Mouse (Mus musculus): ENCODE results near the gene Eif3l. TPM values are rescaled to one million over a fixed set of nuclear protein-coding genes. Genes with fewer than 3 reads are reported as not detected.

Eif3l gene
- 99.9 and 104 TPM in 2 replicates for polyA plus RNA-seq (2012; rRNA removed)
- 130 and 132 TPM in 2 replicates for polyA plus RNA-seq (2014; fragmentation: Nextera tagmentation; extraction: Ambion mirVana)

DNA sequence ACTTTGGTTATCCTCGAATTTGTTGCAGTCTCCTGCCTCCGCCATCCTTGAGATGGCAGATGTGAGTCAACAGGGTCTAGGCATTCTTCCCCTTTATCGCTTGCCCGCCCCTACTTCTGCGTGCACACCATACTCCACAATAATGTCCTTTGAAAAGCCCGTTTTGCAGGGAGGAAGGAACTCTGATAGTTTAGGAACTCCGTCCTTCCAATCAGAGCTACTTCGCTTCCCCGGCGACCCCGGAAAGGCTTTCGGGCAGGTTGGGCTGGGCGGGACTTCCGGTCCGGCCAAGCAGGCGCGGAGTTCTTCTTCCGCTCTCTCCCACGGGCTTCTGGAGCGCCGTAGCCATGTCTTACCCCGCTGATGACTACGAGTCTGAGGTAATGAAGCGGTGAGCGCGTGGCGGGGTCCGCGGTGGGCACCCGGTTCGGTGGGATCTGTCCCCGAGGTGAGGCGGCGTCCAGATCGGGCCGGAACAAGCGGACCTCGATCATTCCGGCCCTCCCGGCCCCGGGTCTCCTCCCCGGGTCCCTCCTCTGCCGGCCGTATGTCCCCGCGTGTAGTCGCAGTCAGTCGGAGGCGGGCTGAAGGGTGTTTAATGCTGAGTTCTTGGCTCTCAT, at the start of gene Eif3l:
Gene Eif3l (plus strand): TSS at position 267 of the 620 bp plus-strand sequence.
- DNase-seq (ENCODE audit: low read depth in 3 of 3, low spot score in 3 of 3), result peak; percentile 71 to 73 (median 71)
- Histone ChIP-seq H3K27ac (peak within 1 kb of the TSS; percentile 67), H3K4me2 (ENCODE audit: low read depth) (peak within 1 kb of the TSS; percentile 97), H3K9me3 (ENCODE audit: control insufficient read depth, low read length) (no peaks in the 10 kb centered on the region), H3K36me3 (replicated peaks; ENCODE audit: control insufficient read depth, insufficient read depth, low read depth) (peaks cover 36% of the 10 kb centered on the region), H3K4me3 (ENCODE audit: insufficient read depth in 1 of 2, low read depth in 2 of 2, low read length in 2 of 2) (peak within 1 kb of the TSS; percentile 71 to 85), H3K9ac (replicated peaks) (peak within 1 kb of the TSS; percentile 73), H3K4me1 (replicated peaks; ENCODE audit: control insufficient read depth in 2 of 2, insufficient read depth in 2 of 2, low read length in 1 of 2) (peaks cover 8 to 15% of the 10 kb centered on the region in 2 experiments), H3K27me3 (ENCODE audit: control insufficient read depth, insufficient read depth, low read length) (no peaks in the 10 kb centered on the region)
- peak; percentile 52 for TF ChIP-seq CTCF (IDR thresholded peaks at IDR 0.05; ENCODE audit: low read depth)
- no peak for TF ChIP-seq EP300 (IDR thresholded peaks at IDR 0.05; ENCODE audit: low read depth)
- WGBS (ENCODE audit: insufficient replicate concordance), result under 1% methylated on average over 48 of the region's 49 CpGs
- peak; percentile 81 for ATAC-seq (ENCODE audit: insufficient read depth)

DNA sequence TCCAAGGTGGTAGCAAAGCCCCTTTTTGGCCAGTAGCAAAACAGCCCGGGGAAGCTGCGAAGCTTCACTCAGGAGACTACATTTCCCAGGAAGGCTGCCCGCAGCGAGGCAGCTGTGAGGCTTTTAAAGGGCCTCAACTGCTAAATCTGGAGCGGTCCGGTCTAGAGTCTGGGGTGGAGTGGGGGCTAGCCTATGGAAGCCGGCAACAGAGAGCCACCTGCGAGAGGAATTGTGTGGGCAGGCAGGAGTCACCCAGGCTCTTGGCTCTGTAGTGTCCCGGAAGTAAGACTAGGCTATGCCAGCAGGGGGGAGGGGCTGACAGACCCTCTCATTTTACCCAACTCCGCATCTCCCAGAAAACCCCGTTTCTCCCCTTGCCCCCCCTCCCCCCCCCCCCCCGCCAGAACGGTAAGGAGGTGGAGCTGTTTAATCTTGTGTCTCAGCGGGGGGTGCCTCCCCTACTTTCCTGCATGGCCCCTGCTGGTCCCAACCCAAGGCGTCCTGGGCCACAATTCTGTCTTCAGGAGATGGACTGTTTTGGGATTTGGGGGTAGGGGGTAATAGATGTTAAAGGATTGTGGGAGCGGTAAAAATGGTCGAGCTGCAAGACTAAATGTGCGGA, 49.2 kb upstream of the Eif3l start:
- 18% methylated on average over 17 of the region's 18 CpGs for WGBS (ENCODE audit: insufficient replicate concordance)
- Histone ChIP-seq H3K9ac (replicated peaks) (no peak overlapping the region), H3K4me1 (replicated peaks; ENCODE audit: control insufficient read depth in 2 of 2, insufficient read depth in 2 of 2, low read length in 1 of 2) (peaks cover 0 to 8% of the 10 kb centered on the region in 2 experiments; a peak in 3 of 4 replicates), H3K9me3 (ENCODE audit: control insufficient read depth, low read length) (no peaks in the 10 kb centered on the region), H3K27me3 (ENCODE audit: control insufficient read depth, insufficient read depth, low read length) (peaks cover 59% of the 10 kb centered on the region), H3K27ac (no peak overlapping the region), H3K4me3 (ENCODE audit: insufficient read depth in 1 of 2, low read depth in 2 of 2, low read length in 2 of 2) (no peak overlapping the region), H3K4me2 (ENCODE audit: low read depth) (peak overlapping the region; percentile 31), H3K36me3 (replicated peaks; ENCODE audit: control insufficient read depth, insufficient read depth, low read depth) (no peaks in the 10 kb centered on the region)
- DNase-seq (ENCODE audit: low read depth in 3 of 3, low spot score in 3 of 3) (no peak), ATAC-seq (ENCODE audit: insufficient read depth) (no peak)
- TF ChIP-seq EP300 (IDR thresholded peaks at IDR 0.05; ENCODE audit: low read depth) (no peak), CTCF (IDR thresholded peaks at IDR 0.05; ENCODE audit: low read depth) (no peak)

DNA sequence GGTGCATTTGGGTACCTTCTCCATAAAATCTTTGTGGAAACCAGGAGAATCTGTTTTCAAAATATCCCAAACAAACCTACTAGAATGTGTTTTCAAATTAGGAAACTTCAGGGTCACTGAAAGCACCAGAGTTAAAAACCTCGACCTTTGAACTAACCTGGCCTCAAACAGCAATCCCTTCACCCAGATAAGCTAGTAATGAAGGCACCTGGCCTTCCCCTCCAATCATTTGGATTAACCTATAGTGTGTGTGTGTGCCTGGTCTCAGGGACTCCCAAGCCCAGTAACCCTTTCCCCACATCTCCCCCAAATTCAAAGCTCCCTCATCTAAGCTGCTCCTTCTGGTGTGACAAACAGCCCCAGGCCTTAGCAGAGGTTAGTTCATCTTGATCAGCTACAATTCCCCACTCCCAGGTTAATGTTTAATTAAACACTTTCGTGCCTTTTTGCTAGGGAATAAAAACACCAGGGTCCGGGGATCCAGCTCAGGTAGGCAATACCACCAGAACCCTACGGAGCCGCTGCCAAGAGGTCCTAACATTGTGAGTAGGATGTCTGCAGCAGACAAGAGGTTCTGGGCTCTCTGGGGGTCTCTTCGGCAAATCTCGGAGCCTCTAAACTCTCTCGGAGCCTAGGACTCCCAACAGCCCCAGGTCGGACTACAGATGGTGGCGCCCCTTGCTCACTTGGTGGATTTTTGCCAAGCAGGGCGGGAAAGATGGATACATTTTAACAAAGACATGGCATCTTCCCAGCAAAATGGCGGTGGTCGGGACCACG, 48.3 kb upstream of the Eif3l start:
- WGBS (ENCODE audit: insufficient replicate concordance), result 54% methylated on average over 14 of the region's 14 CpGs
- Histone ChIP-seq H3K9me3 (ENCODE audit: control insufficient read depth, low read length) (no peaks in the 10 kb centered on the region), H3K4me1 (replicated peaks; ENCODE audit: control insufficient read depth in 2 of 2, insufficient read depth in 2 of 2, low read length in 1 of 2) (peaks cover 0 to 8% of the 10 kb centered on the region in 2 experiments; a peak in 3 of 4 replicates), H3K9ac (replicated peaks) (no peak overlapping the region), H3K4me2 (ENCODE audit: low read depth) (peak overlapping the region; percentile 81), H3K27me3 (ENCODE audit: control insufficient read depth, insufficient read depth, low read length) (peaks cover 65% of the 10 kb centered on the region), H3K4me3 (ENCODE audit: insufficient read depth in 1 of 2, low read depth in 2 of 2, low read length in 2 of 2) (peak overlapping the region; percentile 57 to 63), H3K27ac (no peak overlapping the region), H3K36me3 (replicated peaks; ENCODE audit: control insufficient read depth, insufficient read depth, low read depth) (no peaks in the 10 kb centered on the region)
- DNase-seq (ENCODE audit: low read depth in 3 of 3, low spot score in 3 of 3) (no peak), ATAC-seq (ENCODE audit: insufficient read depth) (no peak)
- TF ChIP-seq CTCF (IDR thresholded peaks at IDR 0.05; ENCODE audit: low read depth) (no peak), EP300 (IDR thresholded peaks at IDR 0.05; ENCODE audit: low read depth) (no peak)

DNA sequence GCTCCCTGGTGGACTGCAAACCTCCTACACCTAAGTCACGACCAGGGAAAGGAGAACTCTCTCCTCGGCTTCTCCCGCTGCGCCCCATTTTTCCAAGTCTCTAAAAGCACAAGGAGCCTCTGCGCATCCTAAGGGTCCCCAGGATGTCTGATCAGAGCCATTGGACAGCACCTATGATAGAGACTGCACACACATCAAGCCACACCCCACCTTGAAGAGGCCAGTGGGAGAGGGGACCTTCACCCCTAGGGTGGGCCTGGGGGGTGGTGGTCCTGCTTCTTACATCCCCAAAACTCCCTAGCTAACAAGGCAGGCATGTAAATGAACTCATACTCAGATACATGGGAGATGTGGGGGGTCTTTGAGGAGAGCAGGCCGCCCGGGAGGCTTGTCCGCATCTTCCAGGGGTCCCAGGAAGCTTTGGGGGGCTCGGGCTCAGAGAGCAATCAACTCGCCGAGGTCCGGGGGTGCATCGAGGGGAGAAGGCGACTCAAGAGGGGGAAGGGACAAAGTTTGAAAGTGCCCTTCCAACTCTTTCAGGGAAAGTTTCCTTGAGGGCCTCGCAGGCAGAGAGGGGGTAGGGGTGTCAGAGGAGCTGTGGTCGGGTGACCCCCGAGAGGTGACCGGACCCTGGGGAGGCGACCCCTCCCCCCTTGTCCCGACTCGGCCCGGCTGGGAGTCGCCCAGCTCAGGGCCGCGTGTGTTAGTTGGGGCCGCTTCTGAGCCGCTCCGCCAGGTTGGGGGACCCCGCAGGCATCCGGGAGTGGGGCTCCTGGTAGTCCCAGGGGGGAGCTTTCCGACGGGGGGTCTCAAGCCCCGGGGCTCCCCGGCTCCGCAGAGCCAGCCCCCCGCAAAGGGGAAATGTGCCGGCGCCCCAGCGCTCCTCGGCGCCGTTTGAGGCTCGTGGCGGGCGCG, 47.4 kb upstream of the Eif3l start:
- WGBS (ENCODE audit: insufficient replicate concordance), result 6% methylated on average over 45 of the region's 46 CpGs

More for the DNA sequence above, 47.4 kb upstream of the Eif3l start:
- Histone ChIP-seq H3K9ac (replicated peaks) (peak overlapping the region; percentile 81), H3K9me3 (ENCODE audit: control insufficient read depth, low read length) (no peaks in the 10 kb centered on the region), H3K4me2 (ENCODE audit: low read depth) (peak overlapping the region; percentile 81), H3K27me3 (ENCODE audit: control insufficient read depth, insufficient read depth, low read length) (peaks cover 65% of the 10 kb centered on the region), H3K27ac (peak overlapping the region; percentile 13; the same call in 1 of the 2 replicates), H3K4me3 (ENCODE audit: insufficient read depth in 1 of 2, low read depth in 2 of 2, low read length in 2 of 2) (peak overlapping the region; percentile 57 to 63), H3K36me3 (replicated peaks; ENCODE audit: control insufficient read depth, insufficient read depth, low read depth) (no peaks in the 10 kb centered on the region), H3K4me1 (replicated peaks; ENCODE audit: control insufficient read depth in 2 of 2, insufficient read depth in 2 of 2, low read length in 1 of 2) (peaks cover 0 to 8% of the 10 kb centered on the region in 2 experiments; a peak in 3 of 4 replicates)
- peak; percentile 19; the same call in 1 of the 2 replicates for ATAC-seq (ENCODE audit: insufficient read depth)
- no peak for DNase-seq (ENCODE audit: low read depth in 3 of 3, low spot score in 3 of 3)
- TF ChIP-seq EP300 (IDR thresholded peaks at IDR 0.05; ENCODE audit: low read depth), result no peak
- TF ChIP-seq CTCF (IDR thresholded peaks at IDR 0.05; ENCODE audit: low read depth), result no peak

Measured in liver, embryonic 14.5 days (tissue).